Comparison of ENCODE assay signal across 9 mouse cellular contexts in genomic region chr13:113871853-113872252, GRCm38 (mm10).
A peak's percentile ranks its signal among the peaks of the same experiment; 100 is the strongest.
DNase-seq lines count a peak whose midpoint lies in the region; ATAC-seq and TF ChIP-seq lines count a peak whose summit lies in the region.
"Had no signal": no experiment of that assay in that cellular context is flagged by ENCODE, and none has a peak within 500 bp of the region (broad histone marks: within the 10 kb centered on the region; RNA-seq: fewer than 3 reads in every experiment).

No protein-coding gene starts in this region.

- no peak overlapping the region for H3K9ac ChIP-seq in intestine, postnatal 0 days (ENCODE audit: low read depth, low read length)

- WGBS in intestine, postnatal 0 days: 69% methylated on average over 13 of the region's 13 CpGs

- H3K4me1 ChIP-seq in megakaryocyte, embryonic 14.5 days: peaks cover 14% of the 10 kb centered on the region
- no peaks in the 10 kb centered on the region for H3K4me1 ChIP-seq in intestine, postnatal 0 days (replicated peaks; ENCODE audit: control insufficient read depth, insufficient read depth, low read length)

- no peak for TF ChIP-seq CTCF in intestine, postnatal 0 days (IDR thresholded peaks at IDR 0.05; ENCODE audit: low read depth)

- peak overlapping the region; percentile 50 for H3K4me3 ChIP-seq in megakaryocyte, embryonic 14.5 days (replicated peaks)
- no peak overlapping the region for H3K4me3 ChIP-seq in intestine, postnatal 0 days (ENCODE audit: low read depth, low read length)

- peak; percentile 97 for DNase-seq in heart, adult 11 months
- peak; percentile 68 for DNase-seq in lung, postnatal 36 days
- no peak for DNase-seq in thymus, postnatal 0 days (ENCODE audit: low spot score)
- DNase-seq in spleen, postnatal 4 days (ENCODE audit: low spot score in 2 of 2): no peak
- DNase-seq: right cerebral cortex, postnatal 14 days had no signal

- no peak overlapping the region for H3K27ac ChIP-seq in intestine, postnatal 0 days (ENCODE audit: low read depth, low read length)

- no peak for ATAC-seq in megakaryocyte, adult 5-6 weeks (ENCODE audit: poor library complexity, severe bottlenecking)
- ATAC-seq in intestine, postnatal 0 days: no peak
- no peak for ATAC-seq in activated CD4-positive, CD25-positive, alpha-beta regulatory T cell, adult 4 months

- peaks cover 47% of the 10 kb centered on the region for H3K9me3 ChIP-seq in megakaryocyte, embryonic 14.5 days
- no peaks in the 10 kb centered on the region for H3K9me3 ChIP-seq in intestine, postnatal 0 days (ENCODE audit: control insufficient read depth)

- peaks cover 41% of the 10 kb centered on the region for H3K36me3 ChIP-seq in megakaryocyte, embryonic 14.5 days (replicated peaks; ENCODE audit: low read length)
- no peaks in the 10 kb centered on the region; the same call in 1 of the 2 replicates for H3K36me3 ChIP-seq in intestine, postnatal 0 days (ENCODE audit: control insufficient read depth, insufficient read depth)

- H3K4me2 ChIP-seq in intestine, postnatal 0 days (replicated peaks; ENCODE audit: low read depth): peak overlapping the region; percentile 18; the same call in 1 of the 2 replicates

- H3K27me3 ChIP-seq in megakaryocyte, embryonic 14.5 days (replicated peaks): no peaks in the 10 kb centered on the region
- H3K27me3 ChIP-seq in intestine, postnatal 0 days (replicated peaks; ENCODE audit: control insufficient read depth, insufficient read depth, low read length): no peaks in the 10 kb centered on the region

Comparison
In these comparisons a context has a peak if more than half of its experiments do, and no peak if none do; other contexts are left out.
1. DNase-seq: peak in heart, adult 11 months (single experiment) and lung, postnatal 36 days (single experiment); none in thymus, postnatal 0 days (single experiment) and spleen, postnatal 4 days (0 of 2).